Mouse (Mus musculus) MEL (cell line): ENCODE results near the gene D1Ertd622e. TPM values are rescaled to one million over a fixed set of nuclear protein-coding genes. Genes with fewer than 3 reads are reported as not detected.
A peak's percentile ranks its signal among the peaks of the same experiment; 100 is the strongest.

Experiments used
- DNase-seq: peaks from one replicate; pipeline ENCODE4 v3.0.0; 2011; ENCODE audit warnings: low read depth, low spot score
- H3K27ac ChIP-seq: 2 replicates; pipeline ENCODE4 v1.5.1; 2012; ENCODE audit warnings: low read depth, mild to moderate bottlenecking, control low read depth, low read length, moderate library complexity; ENCODE audit not compliant: control insufficient read depth
- H3K27me3 ChIP-seq, 2 experiments: fragments of 150-350 bp in 1 of 2; sonication (generic) in 1 of 2; 2 replicates each; pipeline ENCODE4 v1.6.1; 2012; ENCODE audit warnings: low read length in 2 of 2, mild to moderate bottlenecking in 2 of 2, improper control_type of control experiment in 1 of 2, moderate library complexity in 1 of 2; ENCODE audit not compliant: insufficient read depth in 2 of 2, control insufficient read depth in 1 of 2
- H3K36me3 ChIP-seq, 2 experiments: 2 replicates each; pipeline ENCODE4 v1.6.1; 2012 to 2014; ENCODE audit warnings: low read length in 2 of 2, improper control_type of control experiment in 1 of 2, inconsistent platforms in 1 of 2, mild to moderate bottlenecking in 1 of 2; ENCODE audit not compliant: insufficient read depth in 2 of 2, control insufficient read depth in 1 of 2
- H3K4me1 ChIP-seq, 2 experiments: fragments of 150-350 bp in 1 of 2; sonication (generic) in 1 of 2; 2 replicates each; pipeline ENCODE4 v1.6.1; 2012; ENCODE audit warnings: low read length in 2 of 2, improper control_type of control experiment in 1 of 2, mild to moderate bottlenecking in 1 of 2; ENCODE audit not compliant: insufficient read depth in 2 of 2, control insufficient read depth in 1 of 2
- H3K4me3 ChIP-seq, 2 experiments: fragments of 150-350 bp in 1 of 2; sonication (generic) in 1 of 2; 2 replicates each; pipeline ENCODE4 v1.5.1; 2012; ENCODE audit warnings: low read depth in 2 of 2, low read length in 2 of 2, mild to moderate bottlenecking in 2 of 2, moderate library complexity in 2 of 2, control low read depth in 1 of 2, improper control_type of control experiment in 1 of 2; ENCODE audit not compliant: control insufficient read depth in 1 of 2, insufficient read depth in 1 of 2
- H3K79me2 ChIP-seq: 2 replicates; pipeline ENCODE4 v1.6.1; 2012; ENCODE audit warnings: mild to moderate bottlenecking, low read length, moderate library complexity; ENCODE audit not compliant: control insufficient read depth, poor library complexity, insufficient read depth
- H3K9ac ChIP-seq: 2 replicates; pipeline ENCODE4 v1.6.1; 2012; ENCODE audit warnings: low read depth, mild to moderate bottlenecking, control low read depth, low read length, moderate library complexity; ENCODE audit not compliant: control insufficient read depth, poor library complexity, severe bottlenecking
- H3K9me3 ChIP-seq: fragments of 150-350 bp; sonication (generic); replicated peaks from 2 replicates; pipeline ENCODE4 v1.6.1; 2012; ENCODE audit warnings: mild to moderate bottlenecking, low read length, improper control_type of control experiment, moderate library complexity; ENCODE audit not compliant: insufficient read depth
- BHLHE40 ChIP-seq: IDR thresholded peaks from 2 replicates; pipeline ENCODE4 v1.6.1; 2012; ENCODE audit warnings: low read depth, mild to moderate bottlenecking, inconsistent platforms, low read length, improper control_type of control experiment, borderline replicate concordance
- CHD1 ChIP-seq: IDR thresholded peaks from 2 replicates; pipeline ENCODE4 v1.6.1; 2012; ENCODE audit warnings: low read depth, mild to moderate bottlenecking, inconsistent platforms, low read length, improper control_type of control experiment
- CTCF ChIP-seq, 3 experiments: IDR thresholded peaks in 2 of 3; conservative IDR thresholded peaks in 1 of 3; 2 replicates each; pipeline ENCODE4 v1.5.1; 2011 to 2012; ENCODE audit warnings: low read length in 3 of 3, low read depth in 2 of 3, mild to moderate bottlenecking in 2 of 3, improper control_type of control experiment in 1 of 3, inconsistent platforms in 1 of 3, mixed read lengths in 1 of 3, moderate library complexity in 1 of 3; ENCODE audit not compliant: control insufficient read depth in 1 of 3, insufficient read depth in 1 of 3, poor library complexity in 1 of 3, severe bottlenecking in 1 of 3
- E2F4 ChIP-seq: IDR thresholded peaks from 2 replicates; pipeline ENCODE4 v1.6.1; 2011; ENCODE audit warnings: low read depth, low read length, improper control_type of control experiment, borderline replicate concordance
- EP300 ChIP-seq, 2 experiments: IDR thresholded peaks; 2 replicates each; pipeline ENCODE4 v1.6.1; 2011; ENCODE audit warnings: improper control_type of control experiment in 2 of 2, low read length in 2 of 2, low read depth in 1 of 2, mild to moderate bottlenecking in 1 of 2
- GATA1 ChIP-seq: IDR thresholded peaks from 2 replicates; pipeline ENCODE4 v1.6.1; 2011; ENCODE audit warnings: low read depth, low read length, improper control_type of control experiment
- HCFC1 ChIP-seq: IDR thresholded peaks from 2 replicates; pipeline ENCODE4 v1.6.1; 2012; ENCODE audit warnings: low read depth, mild to moderate bottlenecking, inconsistent platforms, low read length, improper control_type of control experiment, moderate library complexity
- KAT2A ChIP-seq: conservative IDR thresholded peaks from 2 replicates; pipeline ENCODE4 v1.6.1; 2012; ENCODE audit warnings: low read depth, low read length, improper control_type of control experiment, inconsistent platforms
- MAFK ChIP-seq: IDR thresholded peaks from 2 replicates; pipeline ENCODE4 v1.6.1; 2011; ENCODE audit warnings: low read depth, mild to moderate bottlenecking, low read length, improper control_type of control experiment, borderline replicate concordance
- MAX ChIP-seq: IDR thresholded peaks from 2 replicates; pipeline ENCODE4 v1.6.1; 2011; ENCODE audit warnings: low read length, improper control_type of control experiment
- MEF2A ChIP-seq: IDR thresholded peaks from 2 replicates; pipeline ENCODE4 v1.6.1; 2014; ENCODE audit warnings: low read depth, mild to moderate bottlenecking, inconsistent platforms, low read length, improper control_type of control experiment; ENCODE audit not compliant: poor library complexity, insufficient replicate concordance, severe bottlenecking; ENCODE audit errors: extremely low read depth
- MXI1 ChIP-seq: IDR thresholded peaks from 2 replicates; pipeline ENCODE4 v1.6.1; 2011; ENCODE audit warnings: mild to moderate bottlenecking, low read depth, low read length, improper control_type of control experiment
- MYB ChIP-seq: IDR thresholded peaks from 2 replicates; pipeline ENCODE4 v1.6.1; 2011; ENCODE audit warnings: mild to moderate bottlenecking, low read depth, low read length, improper control_type of control experiment
- NELFE ChIP-seq: IDR thresholded peaks from 2 replicates; pipeline ENCODE4 v1.6.1; 2011; ENCODE audit warnings: low read depth, low read length, improper control_type of control experiment
- POLR2AphosphoS2 ChIP-seq: IDR thresholded peaks from 2 replicates; pipeline ENCODE4 v1.6.1; 2011; ENCODE audit warnings: low read length, improper control_type of control experiment
- RAD21 ChIP-seq: IDR thresholded peaks from 2 replicates; pipeline ENCODE4 v1.6.1; 2011; ENCODE audit warnings: mild to moderate bottlenecking, low read depth, low read length, improper control_type of control experiment
- RCOR1 ChIP-seq: IDR thresholded peaks from 2 replicates; pipeline ENCODE4 v1.6.1; 2012; ENCODE audit warnings: low read depth, mild to moderate bottlenecking, inconsistent platforms, low read length, improper control_type of control experiment
- SIN3A ChIP-seq: IDR thresholded peaks from 2 replicates; pipeline ENCODE4 v1.6.1; 2012; ENCODE audit warnings: low read length, improper control_type of control experiment, inconsistent platforms
- TAL1 ChIP-seq: IDR thresholded peaks from 2 replicates; pipeline ENCODE4 v1.6.1; 2012; ENCODE audit warnings: mild to moderate bottlenecking, inconsistent platforms, low read length, moderate library complexity, mixed read lengths
- TBP ChIP-seq: IDR thresholded peaks from 2 replicates; pipeline ENCODE4 v1.8.0; 2011; ENCODE audit warnings: low read depth, low read length, improper control_type of control experiment
- USF2 ChIP-seq, 2 experiments: IDR thresholded peaks; 2 replicates each; pipeline ENCODE4 v1.6.1; 2011 to 2012; ENCODE audit warnings: improper control_type of control experiment in 2 of 2, low read length in 2 of 2, borderline replicate concordance in 1 of 2, inconsistent platforms in 1 of 2, low read depth in 1 of 2, mild to moderate bottlenecking in 1 of 2; ENCODE audit not compliant: insufficient read depth in 1 of 2
- ZC3H11A ChIP-seq: IDR thresholded peaks from 2 replicates; pipeline ENCODE4 v1.6.1; 2012; ENCODE audit warnings: low read depth, mild to moderate bottlenecking, inconsistent platforms, low read length, improper control_type of control experiment
- ZMIZ1 ChIP-seq: IDR thresholded peaks from 2 replicates; pipeline ENCODE4 v1.6.1; 2012; ENCODE audit warnings: low read depth, mild to moderate bottlenecking, inconsistent platforms, low read length, improper control_type of control experiment, moderate library complexity
- ZNF384 ChIP-seq: IDR thresholded peaks from 2 replicates; pipeline ENCODE4 v1.6.1; 2012; ENCODE audit warnings: low read depth, mild to moderate bottlenecking, inconsistent platforms, low read length, improper control_type of control experiment
- polyA plus RNA-seq, 2 experiments: library from polyadenylated mRNA; stranded (reverse) in 1 of 2; unstranded in 1 of 2; fragments of >175 nt in 1 of 2; fragments of >200 nt in 1 of 2; gene quantifications; 2 replicates each; pipeline versions ENCODE4 v1.2.1 to v1.2.4; 2012; ENCODE audit warnings: low replicate concordance in 2 of 2, low read depth in 1 of 2; ENCODE audit not compliant: insufficient read length in 2 of 2, insufficient read depth in 1 of 2, missing spikeins in 1 of 2
- total RNA-seq: library from RNA; depleted of rRNA; stranded (reverse); fragments of 300-350 nt; gene quantifications from 2 replicates; pipeline ENCODE4 v1.2.3, GENCODE M21; 2012

The D1Ertd622e gene
- total and polyA plus RNA-seq, 3 experiments: 26.8 to 53.9 (median 46.5) TPM

DNA sequence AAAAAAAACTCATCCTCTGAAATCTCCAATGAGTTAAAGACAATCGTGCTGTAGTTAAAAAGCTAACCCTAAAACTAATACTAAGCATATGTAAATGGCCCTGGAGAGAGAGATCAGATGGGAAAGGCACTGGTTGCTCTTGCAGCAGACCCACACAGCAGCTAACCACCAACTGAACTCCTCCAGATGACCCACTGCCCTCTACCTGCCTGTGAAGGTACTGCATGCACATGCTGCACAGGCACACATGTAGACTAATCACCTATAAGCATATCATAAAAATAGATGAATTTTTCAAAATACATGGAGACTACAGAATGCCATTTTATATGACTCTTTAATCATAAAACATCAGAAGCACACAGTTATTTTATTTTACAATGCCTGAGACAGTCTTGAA is 14.8 kb downstream of the D1Ertd622e start:
- no peak for TF ChIP-seq CHD1
- TF ChIP-seq ZC3H11A: no peak
- TF ChIP-seq CTCF (IDR thresholded peaks at IDR 0.05 in 2 of 3, conservative IDR thresholded peaks at IDR 0.05 in 1 of 3; ENCODE audit: control insufficient read depth in 1 of 3, insufficient read depth in 1 of 3, low read depth in 2 of 3, low read length in 3 of 3, poor library complexity in 1 of 3, severe bottlenecking in 1 of 3): peak; percentile 48 to 68 (median 52)
- no peak overlapping the region for H3K27ac ChIP-seq
- peaks cover 3 to 6% of the 10 kb centered on the region in 2 experiments; a peak in 3 of 4 replicates for H3K4me1 ChIP-seq
- no peaks in the 10 kb centered on the region for H3K27me3 ChIP-seq
- no peaks in the 10 kb centered on the region for H3K9me3 ChIP-seq
- H3K36me3 ChIP-seq: peaks cover 5 to 25% of the 10 kb centered on the region in 2 experiments; a peak in 3 of 4 replicates
- H3K79me2 ChIP-seq: peaks cover 27% of the 10 kb centered on the region
- H3K4me3 ChIP-seq: no peak overlapping the region
- peak; percentile 63 for DNase-seq
- H3K9ac ChIP-seq: no peak overlapping the region

DNA sequence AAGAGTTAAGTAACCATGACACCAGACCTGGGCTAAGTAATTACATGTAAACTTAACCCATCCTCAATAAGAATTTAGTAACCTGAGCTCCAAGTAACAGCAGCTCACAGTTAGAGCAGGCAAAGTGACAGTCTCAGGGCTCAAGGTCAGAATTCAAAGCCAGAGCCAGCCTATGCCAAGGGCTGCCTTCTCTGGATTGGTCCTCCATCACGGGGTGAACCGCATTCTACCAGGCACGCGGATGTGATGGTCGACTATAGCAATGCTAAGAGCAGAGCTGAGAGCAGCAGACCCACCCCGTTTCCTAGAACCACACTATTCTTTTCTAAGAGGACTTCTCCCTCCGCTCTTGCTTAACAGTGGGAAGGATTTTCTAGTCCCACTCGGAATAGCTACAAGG is 27.8 kb downstream of the D1Ertd622e start:
- H3K36me3 ChIP-seq: peaks cover 0 to 14% of the 10 kb centered on the region in 2 experiments; a peak in 3 of 4 replicates
- H3K9ac ChIP-seq: no peak overlapping the region
- no peaks in the 10 kb centered on the region for H3K27me3 ChIP-seq
- H3K79me2 ChIP-seq: no peaks in the 10 kb centered on the region
- DNase-seq: no peak
- TF ChIP-seq MXI1 (no peak), KAT2A (no peak), TBP (no peak), BHLHE40 (no peak), SIN3A (no peak), ZNF384 (no peak), MAX (no peak), ZC3H11A (no peak), MYB (no peak), TAL1 (no peak), GATA1 (no peak)
- no peak overlapping the region for H3K27ac ChIP-seq
- H3K4me1 ChIP-seq: peaks cover 7 to 9% of the 10 kb centered on the region in 2 experiments
- no peaks in the 10 kb centered on the region for H3K9me3 ChIP-seq
- no peak overlapping the region for H3K4me3 ChIP-seq

DNA sequence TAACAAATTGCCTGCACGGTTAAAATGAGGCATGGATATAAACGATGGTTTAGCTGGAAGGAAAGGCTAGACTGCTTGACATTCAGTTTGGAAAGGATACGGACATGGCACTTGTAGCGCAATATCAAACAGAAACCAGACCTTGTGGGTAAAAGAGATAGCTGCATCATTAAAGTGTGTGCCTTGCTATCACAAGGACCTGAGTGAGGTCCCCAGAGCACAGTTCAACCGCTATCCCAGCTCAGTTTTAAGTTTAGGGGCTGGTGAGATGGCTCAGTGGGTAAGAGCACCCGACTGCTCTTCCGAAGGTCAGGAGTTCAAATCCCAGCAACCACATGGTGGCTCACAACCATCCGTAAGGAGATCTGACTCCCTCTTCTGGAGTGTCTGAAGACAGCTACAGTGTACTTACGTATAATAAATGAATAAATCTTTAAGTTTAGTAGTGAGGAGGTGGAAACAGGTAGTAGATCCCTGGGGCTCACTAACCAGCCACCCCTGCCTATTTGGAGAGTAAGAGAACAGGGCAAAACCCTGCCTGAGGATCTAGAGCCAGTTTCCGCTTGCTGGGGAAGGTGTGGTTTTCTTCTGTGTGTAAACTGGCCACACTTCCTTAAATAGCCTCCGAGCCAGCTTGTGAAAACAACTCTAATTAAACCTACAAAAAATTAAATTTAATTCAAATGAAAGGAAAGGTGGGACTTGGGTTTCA is 29.2 kb downstream of the D1Ertd622e start:
- Histone ChIP-seq H3K9ac (peak overlapping the region; percentile 49), H3K4me1 (peaks cover 7 to 9% of the 10 kb centered on the region in 2 experiments), H3K79me2 (no peaks in the 10 kb centered on the region), H3K9me3 (no peaks in the 10 kb centered on the region), H3K36me3 (peaks cover 0 to 14% of the 10 kb centered on the region in 2 experiments; a peak in 2 of 4 replicates), H3K4me3 (peak overlapping the region; percentile 54 to 56), H3K27ac (peak overlapping the region; percentile 77), H3K27me3 (no peaks in the 10 kb centered on the region)
- peak; percentile 92 for DNase-seq
- TF ChIP-seq MEF2A (peak; percentile 79; the same call in 1 of the 2 replicates), MYB (peak; percentile 89), ZMIZ1 (no peak), NELFE (peak; percentile 16; the same call in 1 of the 2 replicates), MXI1 (peak; percentile 29), HCFC1 (peak; percentile 44; the same call in 1 of the 2 replicates), KAT2A (no peak), POLR2AphosphoS2 (0 out of 2 replicates have a peak, but pooled peaks have one; percentile 43), MAX (no peak), SIN3A (peak; percentile 57), EP300 (IDR thresholded peaks at IDR 0.05; ENCODE audit: low read depth in 1 of 2, low read length in 2 of 2) (peak; percentile 84 to 92), RAD21 (no peak), MAFK (peak; percentile 72), E2F4 (no peak), RCOR1 (peak; percentile 78), TBP (peak; percentile 98), USF2 (IDR thresholded peaks at IDR 0.05; ENCODE audit: borderline replicate concordance in 1 of 2, insufficient read depth in 1 of 2, low read depth in 1 of 2, low read length in 2 of 2) (no peak)
